In the genomic region with DNA sequence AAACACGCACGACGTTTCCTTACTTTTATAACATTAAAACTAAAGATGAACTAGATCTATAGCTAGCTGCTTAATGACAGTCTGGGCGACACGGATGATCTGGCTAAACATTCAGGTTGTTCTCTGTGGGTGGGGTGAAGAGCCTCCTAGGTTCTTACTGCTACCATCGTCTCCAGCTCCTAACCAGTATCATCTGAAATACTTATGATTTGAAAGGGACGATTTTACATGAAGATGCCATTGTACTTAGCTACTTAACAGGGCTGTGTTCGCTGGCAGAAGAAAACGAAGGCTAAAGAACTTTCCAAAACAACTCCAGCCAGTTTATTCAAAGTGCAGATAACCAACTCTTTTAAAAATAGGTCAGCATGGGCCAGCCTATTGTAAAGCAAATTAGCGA, we compare ENCODE assay signal across 8 mouse cellular contexts.
A peak's percentile ranks its signal among the peaks of the same experiment; 100 is the strongest.
DNase-seq lines count a peak whose midpoint lies in the region; ATAC-seq and TF ChIP-seq lines count a peak whose summit lies in the region.

No protein-coding gene starts in this region.

- no peak for DNase-seq in heart, postnatal 36 days
- DNase-seq in cerebellum, postnatal 10 days: peak; percentile 7 to 17
- peak; percentile 19 for DNase-seq in forebrain, postnatal 0 days
- DNase-seq in thymus, postnatal 10 days (ENCODE audit: low spot score in 2 of 2): no peak
- DNase-seq in thymus, postnatal 14 days: no peak
- no peak for DNase-seq in thymus, adult 18-20 months

- H3K27me3 ChIP-seq in heart, embryonic 15.5 days: no peaks in the 10 kb centered on the region
- H3K27me3 ChIP-seq in forebrain, postnatal 0 days (ENCODE audit: insufficient read depth, low read length): no peaks in the 10 kb centered on the region
- H3K27me3 ChIP-seq in midbrain, embryonic 12.5 days: no peaks in the 10 kb centered on the region

- H3K27ac ChIP-seq in heart, embryonic 15.5 days: no peak overlapping the region
- no peak overlapping the region for H3K27ac ChIP-seq in forebrain, postnatal 0 days (ENCODE audit: low read depth, low read length)
- H3K27ac ChIP-seq in midbrain, embryonic 12.5 days (replicated peaks): no peak overlapping the region

- intact Hi-C loops in heart, postnatal 36 days (cut with DNase I): no loop called here

- H3K4me3 ChIP-seq in heart, embryonic 15.5 days: peak overlapping the region; percentile 46
- H3K4me3 ChIP-seq in forebrain, postnatal 0 days (ENCODE audit: low read depth, low read length): peak overlapping the region; percentile 51
- H3K4me3 ChIP-seq in midbrain, embryonic 12.5 days: peak overlapping the region; percentile 40

- H3K4me2 ChIP-seq in heart, embryonic 15.5 days: peak overlapping the region; percentile 82
- peak overlapping the region; percentile 82 for H3K4me2 ChIP-seq in forebrain, postnatal 0 days (ENCODE audit: low read depth)
- peak overlapping the region; percentile 76 for H3K4me2 ChIP-seq in midbrain, embryonic 12.5 days (replicated peaks)

- TF ChIP-seq CTCF in forebrain, postnatal 0 days (IDR thresholded peaks at IDR 0.05; ENCODE audit: low read depth): no peak

- H3K9ac ChIP-seq in heart, embryonic 15.5 days: no peak overlapping the region
- peak overlapping the region; percentile 59 for H3K9ac ChIP-seq in forebrain, postnatal 0 days
- H3K9ac ChIP-seq in midbrain, embryonic 12.5 days (replicated peaks): no peak overlapping the region

- H3K4me1 ChIP-seq in heart, embryonic 15.5 days (replicated peaks): peaks cover 7% of the 10 kb centered on the region
- H3K4me1 ChIP-seq in forebrain, postnatal 0 days (ENCODE audit: insufficient read depth): no peaks in the 10 kb centered on the region
- H3K4me1 ChIP-seq in midbrain, embryonic 12.5 days: peaks cover 5% of the 10 kb centered on the region; the same call in 1 of the 2 replicates

- no peaks in the 10 kb centered on the region for H3K9me3 ChIP-seq in heart, embryonic 15.5 days (replicated peaks)
- H3K9me3 ChIP-seq in forebrain, postnatal 0 days (ENCODE audit: low read length): no peaks in the 10 kb centered on the region
- H3K9me3 ChIP-seq in midbrain, embryonic 12.5 days: no peaks in the 10 kb centered on the region

- no peaks in the 10 kb centered on the region for H3K36me3 ChIP-seq in heart, embryonic 15.5 days
- H3K36me3 ChIP-seq in forebrain, postnatal 0 days (ENCODE audit: insufficient read depth): no peaks in the 10 kb centered on the region
- H3K36me3 ChIP-seq in midbrain, embryonic 12.5 days: no peaks in the 10 kb centered on the region

- ATAC-seq in heart, embryonic 15.5 days (replicated peaks; ENCODE audit: insufficient number of reproducible peaks, insufficient read depth, low FRiP score, low read depth): no peak
- ATAC-seq in forebrain, postnatal 0 days: no peak
- ATAC-seq in midbrain, embryonic 12.5 days (ENCODE audit: low FRiP score, low read depth): no peak

- WGBS in heart, embryonic 15.5 days: 8% methylated on average over 10 of the region's 10 CpGs
- WGBS in forebrain, postnatal 0 days: 2% methylated on average over 10 of the region's 10 CpGs
- WGBS in midbrain, embryonic 12.5 days: 2% methylated on average over 10 of the region's 10 CpGs

Comparison
In these comparisons a context has a peak if more than half of its experiments do, and no peak if none do; other contexts are left out.
1. DNase-seq: peak in cerebellum, postnatal 10 days (2 of 2) and forebrain, postnatal 0 days (single experiment); none in heart, postnatal 36 days (0 of 2), thymus, postnatal 10 days (0 of 2), thymus, postnatal 14 days (single experiment) and thymus, adult 18-20 months (0 of 2).
2. Peak in every context shown above with its lines, with median percentiles within 50 percentile points of each other: H3K4me2 ChIP-seq and H3K4me3 ChIP-seq.